Mouse (Mus musculus) limb, embryonic 11.5 days (tissue): ENCODE results near the gene Sdf2. TPM values are rescaled to one million over a fixed set of nuclear protein-coding genes. Genes with fewer than 3 reads are reported as not detected.
"Not testable (repeated sequence)": the region's sequence is repeated elsewhere in the genome, so short reads cannot be mapped to it uniquely, and the experiment has no call there.

Experiments used
- ATAC-seq: fragments of 200-750 bp; cut with Nextera tagmentation; 2 replicates; pipeline ENCODE4 v1.8.0; 2017; ENCODE audit warnings: low read depth; ENCODE audit not compliant: insufficient number of reproducible peaks, low FRiP score, low TSS enrichment
- DNase-seq: peaks from one replicate; pipeline ENCODE4 v3.0.0-alpha.2; 2015; ENCODE audit warnings: low spot score
- H3K27ac ChIP-seq: fragments of 300-500 bp; sonication (generic); replicated peaks from 2 replicates; pipeline ENCODE4 v1.5.1; 2014; ENCODE audit warnings: low read depth, mild to moderate bottlenecking, low read length
- H3K27me3 ChIP-seq: fragments of 300-500 bp; sonication (generic); 2 replicates; pipeline ENCODE4 v1.6.1; 2014; ENCODE audit warnings: mild to moderate bottlenecking, low read length, mixed read lengths; ENCODE audit not compliant: control insufficient read depth, insufficient read depth
- H3K36me3 ChIP-seq: fragments of 300-500 bp; sonication (generic); 2 replicates; pipeline ENCODE4 v1.6.1; 2014; ENCODE audit warnings: mild to moderate bottlenecking, low read length, moderate library complexity, mixed read lengths; ENCODE audit not compliant: control insufficient read depth, insufficient read depth
- H3K4me1 ChIP-seq: fragments of 300-500 bp; sonication (generic); 2 replicates; pipeline ENCODE4 v1.6.1; 2014; ENCODE audit warnings: low read length, mixed read lengths; ENCODE audit not compliant: control insufficient read depth, insufficient read depth
- H3K4me2 ChIP-seq: fragments of 300-500 bp; sonication (generic); 2 replicates; pipeline ENCODE4 v1.6.1; 2014; ENCODE audit warnings: low read depth, mild to moderate bottlenecking, moderate library complexity; ENCODE audit not compliant: severe bottlenecking
- H3K4me3 ChIP-seq: fragments of 300-500 bp; sonication (generic); 2 replicates; pipeline ENCODE4 v1.5.1; 2014; ENCODE audit warnings: low read depth, low read length
- H3K9ac ChIP-seq: fragments of 300-500 bp; sonication (generic); 2 replicates; pipeline ENCODE4 v1.6.1; 2014; ENCODE audit warnings: mild to moderate bottlenecking, low read length
- H3K9me3 ChIP-seq: fragments of 300-500 bp; sonication (generic); 2 replicates; pipeline ENCODE4 v1.6.1; 2016; ENCODE audit warnings: low read length; ENCODE audit not compliant: control insufficient read depth
- WGBS: fragments of 180-500 bp; shearing (Covaris S2); extraction: QIAGEN DNeasy Blood & Tissue Kit; methylation state at CpG from one replicate; pipeline ENCODE4 v1.1.7; 2014; 5-methylcytosine and 5-hydroxymethylcytosine counted together
- polyA plus RNA-seq: library from polyadenylated mRNA; unstranded; fragments of >200 nt; fragmentation: Nextera tagmentation; extraction: Ambion mirVana; gene quantifications from 2 replicates; pipeline ENCODE4 v1.2.1, GENCODE M21; 2014

Sdf2 gene
- polyA plus RNA-seq, 1 experiment from 2014 or later: 44.9 TPM

DNA sequence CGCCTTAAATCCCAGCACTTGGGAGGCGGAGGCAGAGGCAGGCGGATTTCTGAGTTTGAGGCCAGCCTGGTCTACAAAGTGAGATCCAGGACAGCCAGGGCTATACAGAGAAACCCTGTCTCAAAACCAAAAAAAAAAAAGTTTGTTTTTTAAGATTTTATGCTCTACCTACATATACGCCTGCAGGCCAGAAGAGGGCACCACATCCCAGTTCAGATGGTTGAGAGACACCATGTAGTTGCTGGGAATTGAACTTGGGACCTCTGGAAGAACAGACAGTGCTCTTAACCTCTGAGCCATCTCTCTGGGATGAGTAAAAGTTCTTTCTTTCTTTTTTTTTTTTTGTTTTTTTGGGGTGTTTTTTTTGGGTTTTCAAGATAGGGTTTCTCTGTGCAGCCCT is 30.6 kb downstream of the Sdf2 start:
- WGBS: 92% methylated on average over 4 of the region's 4 CpGs
- not testable (repeated sequence) for H3K9ac ChIP-seq, H3K4me3 ChIP-seq, ATAC-seq, H3K27me3 ChIP-seq, DNase-seq, H3K9me3 ChIP-seq, H3K4me1 ChIP-seq, H3K4me2 ChIP-seq, H3K27ac ChIP-seq
- H3K36me3 ChIP-seq: peaks cover 56% of the 10 kb centered on the region

GRCm38 (mm10) chr11:78278853-78279252 is 33.3 kb downstream of the Sdf2 start:
- Histone ChIP-seq H3K36me3 (peaks cover 35% of the 10 kb centered on the region), H3K27ac (no peak overlapping the region), H3K4me3 (no peak overlapping the region), H3K9ac (no peak overlapping the region), H3K9me3 (no peaks in the 10 kb centered on the region), H3K27me3 (no peaks in the 10 kb centered on the region), H3K4me2 (no peak overlapping the region), H3K4me1 (no peaks in the 10 kb centered on the region)
- 94% methylated on average over 7 of the region's 7 CpGs for WGBS
- ATAC-seq: no peak
- no peak for DNase-seq

- Histone ChIP-seq H3K9ac (no peak overlapping the region), H3K27ac (no peak overlapping the region), H3K36me3 (peaks cover 28% of the 10 kb centered on the region), H3K4me3 (no peak overlapping the region), H3K4me2 (no peak overlapping the region), H3K4me1 (no peaks in the 10 kb centered on the region), H3K9me3 (no peaks in the 10 kb centered on the region), H3K27me3 (no peaks in the 10 kb centered on the region)
- DNase-seq: no peak
- WGBS: 91% methylated on average over 4 of the region's 4 CpGs
- ATAC-seq: no peak
These were observed 34.0 kb downstream of the Sdf2 start for GRCm38 (mm10) chr11:78279586-78279985.

GRCm38 (mm10) chr11:78289146-78289763 is 43.7 kb downstream of the Sdf2 start:
- Histone ChIP-seq H3K4me1 (no peaks in the 10 kb centered on the region), H3K9ac (no peak overlapping the region), H3K4me3 (no peak overlapping the region), H3K9me3 (no peaks in the 10 kb centered on the region), H3K27me3 (no peaks in the 10 kb centered on the region), H3K36me3 (peaks cover 33% of the 10 kb centered on the region), H3K27ac (no peak overlapping the region), H3K4me2 (no peak overlapping the region)
- no peak for DNase-seq
- ATAC-seq: no peak
- 89% methylated on average over 7 of the region's 7 CpGs for WGBS

DNA sequence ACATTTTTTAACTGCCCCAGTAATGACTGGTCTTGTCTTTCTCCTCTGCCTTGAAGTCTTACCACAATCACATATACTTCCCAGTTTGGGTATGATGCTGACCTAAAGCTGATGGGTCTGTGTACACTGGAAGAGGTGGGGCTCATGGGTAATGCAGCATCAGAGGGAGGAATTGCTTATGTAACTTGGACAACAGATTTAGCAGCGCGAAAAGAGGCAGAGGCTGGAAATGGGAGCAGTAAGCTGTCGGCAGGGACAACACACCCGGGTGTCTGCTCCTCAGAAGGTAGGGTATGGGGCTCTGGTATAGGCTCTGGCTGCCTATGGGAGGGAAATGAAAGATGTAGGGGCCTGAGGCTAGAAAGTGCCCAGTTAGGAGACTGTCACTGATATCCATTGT is 45.1 kb downstream of the Sdf2 start, which contains the start of gene BC030499:
TSS of gene BC030499 (plus strand) at position 188 of the 400 bp plus-strand sequence.
- no peak within 1 kb of the TSS for H3K4me2 ChIP-seq
- H3K9ac ChIP-seq: no peak within 1 kb of the TSS
- 94% methylated on average over 4 of the region's 4 CpGs for WGBS
- no peaks in the 10 kb centered on the region for H3K27me3 ChIP-seq
- ATAC-seq (no peak), DNase-seq (no peak)
- H3K36me3 ChIP-seq: peaks cover 25% of the 10 kb centered on the region
- no peak within 1 kb of the TSS for H3K4me3 ChIP-seq
- H3K27ac ChIP-seq: no peak within 1 kb of the TSS
- H3K9me3 ChIP-seq: no peaks in the 10 kb centered on the region
- no peaks in the 10 kb centered on the region for H3K4me1 ChIP-seq

- Histone ChIP-seq H3K36me3 (peaks cover 8% of the 10 kb centered on the region), H3K9me3 (no peaks in the 10 kb centered on the region)
- 94% methylated on average over 6 of the region's 6 CpGs for WGBS
These were observed 49.0 kb downstream of the Sdf2 start for GRCm38 (mm10) chr11:78294585-78294984.

GRCm38 (mm10) chr11:78300917-78301316 is 55.4 kb downstream of the Sdf2 start:
- peak overlapping the region; percentile 93 for H3K4me3 ChIP-seq
- ATAC-seq (no peak), DNase-seq (no peak)
- no peaks in the 10 kb centered on the region for H3K9me3 ChIP-seq
- no peaks in the 10 kb centered on the region for H3K27me3 ChIP-seq
- 0 out of 2 replicates have a peak, but pooled peaks cover 2% of the 10 kb centered on the region for H3K4me1 ChIP-seq
- peaks cover 13% of the 10 kb centered on the region for H3K36me3 ChIP-seq
- H3K27ac ChIP-seq: no peak overlapping the region; the same call in 1 of the 2 replicates
- H3K9ac ChIP-seq: peak overlapping the region; percentile 82
- 70% methylated on average over 7 of the region's 7 CpGs for WGBS
- H3K4me2 ChIP-seq: peak overlapping the region; percentile 78

More at GRCm38 (mm10) chr11:78294585-78294984, 49.0 kb downstream of the Sdf2 start:
- Histone ChIP-seq H3K9ac (no peak overlapping the region), H3K4me1 (no peaks in the 10 kb centered on the region), H3K4me2 (no peak overlapping the region), H3K4me3 (no peak overlapping the region), H3K27me3 (no peaks in the 10 kb centered on the region), H3K27ac (no peak overlapping the region)
- DNase-seq (no peak), ATAC-seq (no peak)

- Histone ChIP-seq H3K9me3 (no peaks in the 10 kb centered on the region), H3K9ac (peak within 1 kb of the TSS; percentile 82), H3K27me3 (no peaks in the 10 kb centered on the region), H3K4me2 (peak within 1 kb of the TSS; percentile 78), H3K36me3 (peaks cover 13% of the 10 kb centered on the region), H3K4me3 (peak within 1 kb of the TSS; percentile 93), H3K4me1 (0 out of 2 replicates have a peak, but pooled peaks cover 2% of the 10 kb centered on the region), H3K27ac (peak within 1 kb of the TSS; percentile 47; the same call in 1 of the 2 replicates)
- WGBS: under 1% methylated on average over 49 of the region's 49 CpGs
- DNase-seq (peak; percentile 92), ATAC-seq (peak; percentile 97)
These were observed 56.0 kb downstream of the Sdf2 start, which contains the start of gene Spag5 for GRCm38 (mm10) chr11:78301357-78302084. TSS of gene Spag5 (plus strand) at chr11:78301529.
